ENCODE assay signal across 7 mouse cellular contexts in the genomic region with DNA sequence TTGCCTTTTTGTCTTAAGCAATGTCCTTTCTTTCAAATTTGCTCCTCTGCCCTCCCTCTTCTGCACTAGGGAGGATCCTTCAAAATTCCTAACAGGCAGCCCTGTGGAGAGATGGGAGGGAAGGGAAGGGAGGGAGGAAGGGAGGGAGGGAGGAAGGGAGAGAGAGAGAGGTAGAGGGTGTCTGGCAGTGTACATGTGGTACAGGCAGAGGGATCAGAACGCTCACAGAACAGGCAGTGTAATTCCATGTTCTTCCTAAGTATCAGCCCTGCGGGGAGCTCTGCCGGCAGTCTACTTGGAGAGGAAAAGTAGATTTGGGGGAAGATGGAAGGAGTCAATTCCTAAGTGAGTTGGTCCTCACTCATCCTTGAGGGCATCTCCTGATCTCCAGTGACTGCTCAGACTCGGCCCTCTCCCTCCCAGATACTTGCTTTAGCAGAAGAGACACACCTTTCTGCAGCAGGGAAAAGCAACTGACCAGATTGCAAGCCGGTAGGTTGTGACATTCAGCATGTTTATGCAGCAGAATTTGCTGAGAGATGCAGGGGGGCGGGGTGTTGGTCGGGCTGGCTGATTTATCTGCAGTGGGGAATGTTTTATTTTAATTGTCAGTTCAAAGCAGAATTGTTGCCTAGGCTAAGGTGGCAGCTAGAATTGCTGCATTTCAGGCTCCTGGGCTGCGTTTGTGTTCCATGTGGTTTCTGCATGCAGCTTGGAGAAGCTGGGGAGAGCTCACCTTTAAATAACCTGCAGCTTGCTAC. TPM values are rescaled to one million over a fixed set of nuclear protein-coding genes. Genes with fewer than 3 reads are reported as not detected.
A peak's percentile ranks its signal among the peaks of the same experiment; 100 is the strongest.
DNase-seq lines count a peak whose midpoint lies in the region; ATAC-seq lines count a peak whose summit lies in the region.

A gene (plus strand): TSS at position 190 of the 761 bp plus-strand sequence.

- H3K9me3 ChIP-seq in neural tube, embryonic 11.5 days (ENCODE audit: control insufficient read depth, low read length): no peaks in the 10 kb centered on the region
- H3K9me3 ChIP-seq in neural tube, embryonic 15.5 days (replicated peaks): no peaks in the 10 kb centered on the region

- 0 out of 2 replicates have a peak within 1 kb of the TSS, but pooled peaks have one; percentile 6 for H3K27ac ChIP-seq in neural tube, embryonic 11.5 days (ENCODE audit: low read depth, low read length)
- H3K27ac ChIP-seq in neural tube, embryonic 15.5 days (replicated peaks): peak within 1 kb of the TSS; percentile 78

- ATAC-seq in neural tube, embryonic 11.5 days (ENCODE audit: insufficient read depth, low FRiP score, low TSS enrichment): no peak
- no peak for ATAC-seq in erythroblast, adult 5-6 weeks (replicated peaks; ENCODE audit: low FRiP score, poor library complexity, severe bottlenecking)
- peak; percentile 69 for ATAC-seq in neural tube, embryonic 15.5 days (ENCODE audit: low FRiP score)
- ATAC-seq in CD4-positive, CD25-positive, alpha-beta regulatory T cell, adult 4 months: no peak

- intact Hi-C loops in heart, postnatal 25 days (cut with DNase I): no loop called here
- intact Hi-C loops in left cerebral cortex, postnatal 36 days (cut with DNase I): loop anchor here (2.0 to 5.0 kb wide), 3 partner anchors 85 to 201 kb away; no protein-coding TSS in a partner anchor

- H3K27me3 ChIP-seq in neural tube, embryonic 11.5 days (ENCODE audit: control insufficient read depth, insufficient read depth, low read length): no peaks in the 10 kb centered on the region
- H3K27me3 ChIP-seq in neural tube, embryonic 15.5 days (replicated peaks): no peaks in the 10 kb centered on the region

- no peaks in the 10 kb centered on the region for H3K4me1 ChIP-seq in neural tube, embryonic 11.5 days (ENCODE audit: control insufficient read depth, insufficient read depth, low read length)
- peaks cover 21% of the 10 kb centered on the region for H3K4me1 ChIP-seq in neural tube, embryonic 15.5 days

- no peak for DNase-seq in neural tube, embryonic 11.5 days (ENCODE audit: low spot score)
- no peak for DNase-seq in neural tube, embryonic 10.5 days (ENCODE audit: extremely low spot score, low spot score)
- no peak for DNase-seq in heart, postnatal 25 days (ENCODE audit: low spot score)
- peak; percentile 44 to 59 for DNase-seq in left cerebral cortex, postnatal 36 days (ENCODE audit: low spot score in 2 of 2)

- no peaks in the 10 kb centered on the region for H3K36me3 ChIP-seq in neural tube, embryonic 11.5 days (ENCODE audit: control insufficient read depth, insufficient read depth, low read length)
- H3K36me3 ChIP-seq in neural tube, embryonic 15.5 days: no peaks in the 10 kb centered on the region

- 48% methylated on average over 8 of the region's 8 CpGs for WGBS in neural tube, embryonic 11.5 days
- 29% methylated on average over 8 of the region's 8 CpGs for WGBS in neural tube, embryonic 15.5 days

- no peak within 1 kb of the TSS for H3K4me3 ChIP-seq in neural tube, embryonic 11.5 days (ENCODE audit: low read depth, low read length)
- H3K4me3 ChIP-seq in neural tube, embryonic 15.5 days (replicated peaks): peak within 1 kb of the TSS; percentile 34

- peak within 1 kb of the TSS; percentile 26; the same call in 1 of the 2 replicates for H3K9ac ChIP-seq in neural tube, embryonic 11.5 days (ENCODE audit: low read length)
- peak within 1 kb of the TSS; percentile 14 for H3K9ac ChIP-seq in neural tube, embryonic 15.5 days (replicated peaks)

- 0 out of 2 replicates have a peak within 1 kb of the TSS, but pooled peaks have one; percentile 13 for H3K4me2 ChIP-seq in neural tube, embryonic 11.5 days (ENCODE audit: low read depth)
- H3K4me2 ChIP-seq in neural tube, embryonic 15.5 days: peak within 1 kb of the TSS; percentile 54

RNA-seq across cellular contexts. Expression of the gene that starts here (rescaled TPM):
- 44.5 and 46.3 TPM in 2 replicates for polyA plus RNA-seq in neural tube, embryonic 11.5 days (2014; fragmentation: Nextera tagmentation; extraction: Ambion mirVana)
- total RNA-seq in erythroblast, adult 5-6 weeks (2015; ENCODE audit: low replicate concordance): 194 and 233 TPM in 2 replicates
- 301 and 477 TPM in 2 replicates for total RNA-seq in erythroblast, adult 5-6 weeks (2017; ENCODE audit: low replicate concordance)
- 10 to 100 TPM; 21.6 to 31.3 TPM for total RNA-seq in heart, postnatal 25 days (2021)
- 10 to 100 TPM; 42.2 to 75.6 TPM for total RNA-seq in left cerebral cortex, postnatal 36 days (2021)
- 47.1 and 51.5 TPM in 2 replicates for polyA plus RNA-seq in neural tube, embryonic 15.5 days (2015; fragmentation: Nextera tagmentation; extraction: Ambion mirVana)
- polyA plus RNA-seq in CD4-positive, CD25-positive, alpha-beta regulatory T cell, adult 4 months (2017; shearing (Covaris generic)): 1 to 10 TPM; 1.2 TPM

Comparison
In these comparisons a context has a peak if more than half of its experiments do, and no peak if none do; other contexts are left out.
1. RNA of the gene that starts here (polyA plus RNA-seq): 47.1 to 51.5 TPM in neural tube, embryonic 15.5 days and 44.5 to 46.3 TPM in neural tube, embryonic 11.5 days; 1.2 TPM in CD4-positive, CD25-positive, alpha-beta regulatory T cell, adult 4 months; every median in the first group is over 10 times any median in the second.
2. DNase-seq: peak in left cerebral cortex, postnatal 36 days (2 of 2); none in neural tube, embryonic 11.5 days (single experiment), neural tube, embryonic 10.5 days (single experiment) and heart, postnatal 25 days (single experiment).